ENCODE assay signal across 8 mouse cellular contexts in genomic region chr5:144964872-144965638, GRCm38 (mm10). TPM values are rescaled to one million over a fixed set of nuclear protein-coding genes. Genes with fewer than 3 reads are reported as not detected.
A peak's percentile ranks its signal among the peaks of the same experiment; 100 is the strongest.
DNase-seq lines count a peak whose midpoint lies in the region; ATAC-seq and TF ChIP-seq lines count a peak whose summit lies in the region.

No protein-coding gene starts in this region.

- no peak for TF ChIP-seq CTCF in cortical plate, adult 2 months (IDR thresholded peaks at IDR 0.05; ENCODE audit: extremely low read depth, insufficient read depth, low read length)

- peak; percentile 94 for ATAC-seq in megakaryocyte-erythroid progenitor cell, adult 5-6 weeks (replicated peaks; ENCODE audit: low FRiP score, low TSS enrichment, poor library complexity, severe bottlenecking)

- intact Hi-C loops in left cerebral cortex, postnatal 10 days (cut with DNase I) = loop anchor here (5.0 kb wide), 1 partner anchor 48 kb away; no protein-coding TSS in a partner anchor

- H3K27ac ChIP-seq in cortical plate, adult 2 months (ENCODE audit: insufficient read depth, low read length) = peak overlapping the region; percentile 54; the same call in 1 of the 2 replicates

- DNase-seq in adrenal gland, adult (ENCODE audit: inconsistent age in 2 of 2, low spot score in 1 of 2) = peak; percentile 88 to 94
- DNase-seq in gastrocnemius, adult 8-10 months (ENCODE audit: low spot score in 2 of 2) = peak; percentile 78 to 82
- DNase-seq in hindlimb bud, embryonic 11.5 days (ENCODE audit: extremely low spot score, low read depth, low spot score) = peak; percentile 67
- peak; percentile 66 to 92 for DNase-seq in left cerebral cortex, postnatal 10 days (ENCODE audit: extremely low spot score in 1 of 2, low spot score in 2 of 2)
- DNase-seq in right cerebral cortex, postnatal 14 days = peak; percentile 79
- DNase-seq in urinary bladder, postnatal 25 days (ENCODE audit: low spot score) = peak; percentile 85

- peaks cover 5% of the 10 kb centered on the region; the same call in 1 of the 2 replicates for H3K4me1 ChIP-seq in cortical plate, adult 2 months (ENCODE audit: control insufficient read depth, insufficient read depth, low read length)

- peak overlapping the region; percentile 84 for H3K4me3 ChIP-seq in cortical plate, adult 2 months (ENCODE audit: insufficient read depth, low read length)

- no peak for TF ChIP-seq POLR2A in cortical plate, adult 2 months (IDR thresholded peaks at IDR 0.05; ENCODE audit: extremely low read depth, insufficient read depth, low read length)

RNA-seq across cellular contexts. Expression of gene Smurf1, which starts 0.6 kb away (rescaled TPM):
- 33.8 and 34.0 TPM in 2 replicates for polyA plus RNA-seq in cortical plate, adult 2 months (2012; rRNA removed)
- total RNA-seq in gastrocnemius, adult 8-10 months (2022) = 10 to 100 TPM; 10.6 to 14.2 (median 11.2) TPM
- 10 to 100 TPM; 39.4 to 40.2 TPM for total RNA-seq in left cerebral cortex, postnatal 10 days (2021)
- 1.9 and 4.1 TPM in 2 replicates for total RNA-seq in megakaryocyte-erythroid progenitor cell, adult 5-6 weeks (2014; fragmentation: Nextera tagmentation)
- total RNA-seq in megakaryocyte-erythroid progenitor cell, adult 5-6 weeks (2017) = 1.0 and 5.1 TPM in 2 replicates

Comparison
In these comparisons a context has a peak if more than half of its experiments do, and no peak if none do; other contexts are left out.
1. Peak in every context shown above with its lines: DNase-seq, ATAC-seq, H3K4me3 ChIP-seq and H3K27ac ChIP-seq.